Mouse (Mus musculus): ENCODE measurements around the gene Rab9. TPM values are rescaled to one million over a fixed set of nuclear protein-coding genes. Genes with fewer than 3 reads are reported as not detected.

The Rab9 gene
- polyA plus RNA-seq, 1 experiment = 2.3 TPM

GRCm38 (mm10) chrX:166444552-166444951 is 35.1 kb downstream of the Rab9 start:
- H3K36me3 ChIP-seq (ENCODE audit: control insufficient read depth, insufficient read depth, low read length) = no peaks in the 10 kb centered on the region
- TF ChIP-seq CTCF (IDR thresholded peaks at IDR 0.05; ENCODE audit: extremely low read depth, insufficient read length, insufficient replicate concordance, low read depth, low read length) (no peak), POLR2A (IDR thresholded peaks at IDR 0.05; ENCODE audit: low read depth, low read length) (no peak)
- no peak overlapping the region for H3K27ac ChIP-seq (ENCODE audit: insufficient read depth, low read depth, low read length)
- H3K4me1 ChIP-seq (ENCODE audit: control insufficient read depth, insufficient read depth, insufficient read length, low read length) = no peaks in the 10 kb centered on the region
- 79% methylated on average over 3 of the region's 3 CpGs for WGBS
- H3K27me3 ChIP-seq (ENCODE audit: control insufficient read depth, insufficient read depth, low read length) = no peaks in the 10 kb centered on the region
- H3K4me3 ChIP-seq (ENCODE audit: low read depth, low read length) = no peak overlapping the region

- Histone ChIP-seq H3K27ac (ENCODE audit: insufficient read depth, low read depth, low read length) (peak within 1 kb of the TSS; percentile 56), H3K4me1 (ENCODE audit: control insufficient read depth, insufficient read depth, insufficient read length, low read length) (no peaks in the 10 kb centered on the region)
- 11% methylated on average over 44 of the region's 44 CpGs for WGBS
Measured at GRCm38 (mm10) chrX:166440616-166441063, 39.0 kb downstream of the Rab9 start, which contains the start of gene Ofd1. Gene Ofd1, minus strand, starts transcription at chrX:166440704.

GRCm38 (mm10) chrX:166440036-166440615 is 39.5 kb downstream of the Rab9 start, which contains the start of gene Trappc2:
Gene Trappc2, plus strand, starts transcription at chrX:166440574.
- H3K27me3 ChIP-seq (ENCODE audit: control insufficient read depth, insufficient read depth, low read length) = no peaks in the 10 kb centered on the region
- WGBS = 17% methylated on average over 33 of the region's 36 CpGs
- TF ChIP-seq CTCF (IDR thresholded peaks at IDR 0.05; ENCODE audit: extremely low read depth, insufficient read length, insufficient replicate concordance, low read depth, low read length) (no peak), POLR2A (IDR thresholded peaks at IDR 0.05; ENCODE audit: low read depth, low read length) (no peak)
- peak within 1 kb of the TSS; percentile 56 for H3K27ac ChIP-seq (ENCODE audit: insufficient read depth, low read depth, low read length)
- peak within 1 kb of the TSS; percentile 76 for H3K4me3 ChIP-seq (ENCODE audit: low read depth, low read length)
- peaks cover 1% of the 10 kb centered on the region; the same call in 1 of the 2 replicates for H3K36me3 ChIP-seq (ENCODE audit: control insufficient read depth, insufficient read depth, low read length)
- H3K4me1 ChIP-seq (ENCODE audit: control insufficient read depth, insufficient read depth, insufficient read length, low read length) = no peaks in the 10 kb centered on the region

More at GRCm38 (mm10) chrX:166440616-166441063, 39.0 kb downstream of the Rab9 start, which contains the start of gene Ofd1:
- Histone ChIP-seq H3K27me3 (ENCODE audit: control insufficient read depth, insufficient read depth, low read length) (no peaks in the 10 kb centered on the region), H3K36me3 (ENCODE audit: control insufficient read depth, insufficient read depth, low read length) (peaks cover 1% of the 10 kb centered on the region; the same call in 1 of the 2 replicates), H3K4me3 (ENCODE audit: low read depth, low read length) (peak within 1 kb of the TSS; percentile 76)
- TF ChIP-seq POLR2A (IDR thresholded peaks at IDR 0.05; ENCODE audit: low read depth, low read length) (peak; percentile 88), CTCF (IDR thresholded peaks at IDR 0.05; ENCODE audit: extremely low read depth, insufficient read length, insufficient replicate concordance, low read depth, low read length) (no peak)

GRCm38 (mm10) chrX:166434812-166435211 is 44.9 kb downstream of the Rab9 start:
- WGBS = 94% methylated on average over 2 of the region's 2 CpGs

GRCm38 (mm10) chrX:166416196-166416595 is 63.5 kb downstream of the Rab9 start:
- no peak for TF ChIP-seq CTCF (IDR thresholded peaks at IDR 0.05; ENCODE audit: extremely low read depth, insufficient read length, insufficient replicate concordance, low read depth, low read length)
- TF ChIP-seq POLR2A (IDR thresholded peaks at IDR 0.05; ENCODE audit: low read depth, low read length) = no peak
- 78% methylated on average over 6 of the region's 6 CpGs for WGBS
- H3K27me3 ChIP-seq (ENCODE audit: control insufficient read depth, insufficient read depth, low read length) = no peaks in the 10 kb centered on the region

More at GRCm38 (mm10) chrX:166434812-166435211, 44.9 kb downstream of the Rab9 start:
- TF ChIP-seq CTCF (IDR thresholded peaks at IDR 0.05; ENCODE audit: extremely low read depth, insufficient read length, insufficient replicate concordance, low read depth, low read length) (no peak), POLR2A (IDR thresholded peaks at IDR 0.05; ENCODE audit: low read depth, low read length) (no peak)
- H3K27me3 ChIP-seq (ENCODE audit: control insufficient read depth, insufficient read depth, low read length) = no peaks in the 10 kb centered on the region
- no peaks in the 10 kb centered on the region for H3K4me1 ChIP-seq (ENCODE audit: control insufficient read depth, insufficient read depth, insufficient read length, low read length)
- H3K36me3 ChIP-seq (ENCODE audit: control insufficient read depth, insufficient read depth, low read length) = peaks cover 3% of the 10 kb centered on the region; the same call in 1 of the 2 replicates
- H3K27ac ChIP-seq (ENCODE audit: insufficient read depth, low read depth, low read length) = no peak overlapping the region
- no peak overlapping the region for H3K4me3 ChIP-seq (ENCODE audit: low read depth, low read length)

GRCm38 (mm10) chrX:166407865-166408264 is 71.8 kb downstream of the Rab9 start:
- TF ChIP-seq CTCF (IDR thresholded peaks at IDR 0.05; ENCODE audit: extremely low read depth, insufficient read length, insufficient replicate concordance, low read depth, low read length) (no peak), POLR2A (IDR thresholded peaks at IDR 0.05; ENCODE audit: low read depth, low read length) (no peak)
- no peak overlapping the region for H3K4me3 ChIP-seq (ENCODE audit: low read depth, low read length)
- no peak overlapping the region for H3K27ac ChIP-seq (ENCODE audit: insufficient read depth, low read depth, low read length)

More at GRCm38 (mm10) chrX:166416196-166416595, 63.5 kb downstream of the Rab9 start:
- 0 out of 2 replicates have a peak, but pooled peaks cover 2% of the 10 kb centered on the region for H3K36me3 ChIP-seq (ENCODE audit: control insufficient read depth, insufficient read depth, low read length)
- no peak overlapping the region for H3K27ac ChIP-seq (ENCODE audit: insufficient read depth, low read depth, low read length)
- H3K4me1 ChIP-seq (ENCODE audit: control insufficient read depth, insufficient read depth, insufficient read length, low read length) = no peaks in the 10 kb centered on the region
- H3K4me3 ChIP-seq (ENCODE audit: low read depth, low read length) = no peak overlapping the region

More at GRCm38 (mm10) chrX:166407865-166408264, 71.8 kb downstream of the Rab9 start:
- Histone ChIP-seq H3K36me3 (ENCODE audit: control insufficient read depth, insufficient read depth, low read length) (peaks cover 11% of the 10 kb centered on the region), H3K4me1 (ENCODE audit: control insufficient read depth, insufficient read depth, insufficient read length, low read length) (no peaks in the 10 kb centered on the region), H3K27me3 (ENCODE audit: control insufficient read depth, insufficient read depth, low read length) (no peaks in the 10 kb centered on the region)

Other genes starting within 250 kb of the Rab9 start
- gene Gpm6b, start 241.0 kb downstream of the Rab9 start, polyA plus RNA-seq (2012; rRNA removed) = 0.47 and 0.75 TPM in 2 replicates
- 0.17 and 0.22 TPM in 2 replicates for gene Trappc2, start 39.3 kb downstream of the Rab9 start, polyA plus RNA-seq (2012; rRNA removed)
- gene Ofd1, start 39.2 kb downstream of the Rab9 start, polyA plus RNA-seq (2012; rRNA removed) = 0.22 and 0.56 TPM in 2 replicates
- gene Tceanc, start 38.7 kb upstream of the Rab9 start, polyA plus RNA-seq (2012; rRNA removed) = 0.14 and 0.23 TPM in 2 replicates
- gene Egfl6, start 105.9 kb upstream of the Rab9 start, polyA plus RNA-seq (2012; rRNA removed) = 0.06 and 0.09 TPM in 2 replicates